Mouse (Mus musculus): ENCODE measurements around the gene Snd1. TPM values are rescaled to one million over a fixed set of nuclear protein-coding genes. Genes with fewer than 3 reads are reported as not detected.

The Snd1 gene
- polyA plus RNA-seq, 1 experiment from 2014 or later: 129 TPM

DNA sequence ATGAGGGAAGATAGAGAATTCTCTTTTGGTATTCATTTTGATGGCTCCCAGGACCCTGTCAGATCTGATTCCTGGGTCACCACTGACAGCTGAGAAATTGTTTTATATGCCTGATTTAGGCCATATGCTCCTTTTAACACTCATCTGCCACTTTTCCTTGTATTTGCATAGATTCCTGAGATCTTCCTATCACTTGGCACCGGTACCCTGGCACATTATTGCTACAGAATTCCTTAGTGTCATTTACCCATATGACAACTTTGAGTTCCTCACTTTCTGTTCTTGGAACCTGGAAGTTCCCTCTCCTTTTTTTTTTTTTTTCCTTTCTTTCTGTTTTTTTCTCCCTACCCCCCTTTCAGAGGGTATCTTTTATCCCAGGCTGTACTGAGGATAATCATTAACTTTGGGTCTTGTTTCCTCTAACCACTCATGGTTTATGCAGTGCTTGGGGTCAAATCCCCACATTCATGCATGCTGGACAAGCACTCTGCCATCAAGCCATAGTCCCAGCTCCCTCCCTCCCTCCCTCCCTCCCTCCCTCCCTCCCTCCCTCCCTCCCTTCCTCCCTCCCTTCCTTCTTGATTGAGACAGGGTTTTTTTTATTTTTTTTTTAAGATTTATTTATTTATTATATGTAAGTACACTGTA lies 13.4 kb downstream of the Snd1 start:
- Histone ChIP-seq H3K4me2 (no peak overlapping the region), H3K9me3 (replicated peaks) (no peaks in the 10 kb centered on the region), H3K4me3 (replicated peaks) (no peak overlapping the region), H3K27ac (0 out of 2 replicates have a peak overlapping the region, but pooled peaks have one; percentile 4), H3K9ac (no peak overlapping the region), H3K36me3 (peaks cover 41% of the 10 kb centered on the region), H3K4me1 (peaks cover 25% of the 10 kb centered on the region), H3K27me3 (no peaks in the 10 kb centered on the region)
- 83% methylated on average over 1 of the region's 1 CpGs for WGBS
- peak; percentile 81 for ATAC-seq (replicated peaks; ENCODE audit: low FRiP score)

DNA sequence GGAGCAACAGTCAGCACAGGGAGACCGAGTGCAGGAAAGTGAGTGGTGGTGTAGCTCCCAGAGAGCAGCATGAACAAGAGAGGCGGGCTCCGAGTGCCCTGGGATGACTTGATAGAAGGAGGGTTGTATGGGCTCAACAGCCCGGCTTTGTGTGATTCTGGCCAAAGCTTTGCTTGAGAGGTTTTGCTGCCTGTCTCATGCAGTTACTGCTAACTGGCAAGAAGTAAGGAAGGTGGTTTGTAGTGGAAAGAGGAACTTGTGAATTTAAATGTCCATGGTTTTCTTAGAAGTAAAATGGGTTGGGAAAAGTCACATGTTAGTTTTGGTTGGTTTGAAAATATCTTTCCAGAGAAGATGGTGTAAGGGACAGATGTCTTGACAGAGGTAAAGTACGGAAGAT lies 15.7 kb downstream of the Snd1 start:
- peaks cover 43% of the 10 kb centered on the region for H3K36me3 ChIP-seq
- ATAC-seq (replicated peaks; ENCODE audit: low FRiP score): no peak
- peaks cover 13% of the 10 kb centered on the region for H3K4me1 ChIP-seq
- no peak overlapping the region for H3K9ac ChIP-seq
- H3K9me3 ChIP-seq (replicated peaks): no peaks in the 10 kb centered on the region
- WGBS: 76% methylated on average over 5 of the region's 5 CpGs
- H3K27me3 ChIP-seq: no peaks in the 10 kb centered on the region
- H3K27ac ChIP-seq: no peak overlapping the region
- H3K4me3 ChIP-seq (replicated peaks): no peak overlapping the region
- H3K4me2 ChIP-seq: no peak overlapping the region

DNA sequence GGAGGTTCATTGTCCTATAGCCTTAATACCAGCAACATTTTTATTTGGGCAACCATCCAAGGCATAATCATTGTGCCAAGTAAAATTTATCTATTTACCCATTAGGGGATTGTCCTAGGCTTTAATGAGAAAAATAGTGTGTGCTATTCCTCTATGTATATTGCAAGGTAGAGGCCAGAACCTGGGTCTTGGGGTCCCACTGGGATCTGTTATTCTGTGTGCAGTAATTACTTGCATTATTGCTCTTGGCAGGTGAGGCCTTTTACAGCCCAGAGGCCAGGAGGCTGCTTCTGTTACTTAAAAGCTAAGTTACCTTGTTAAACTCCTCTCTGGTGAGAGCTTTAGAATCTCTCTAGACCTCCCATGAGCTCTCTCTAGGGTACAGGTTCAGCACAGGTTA lies 16.3 kb downstream of the Snd1 start:
- Histone ChIP-seq H3K36me3 (peaks cover 43% of the 10 kb centered on the region), H3K9ac (no peak overlapping the region), H3K4me2 (no peak overlapping the region), H3K4me3 (replicated peaks) (no peak overlapping the region), H3K9me3 (replicated peaks) (no peaks in the 10 kb centered on the region), H3K27ac (no peak overlapping the region; the same call in 1 of the 2 replicates), H3K27me3 (no peaks in the 10 kb centered on the region), H3K4me1 (peaks cover 13% of the 10 kb centered on the region; the same call in 1 of the 2 replicates)
- no peak for ATAC-seq (replicated peaks; ENCODE audit: low FRiP score)

DNA sequence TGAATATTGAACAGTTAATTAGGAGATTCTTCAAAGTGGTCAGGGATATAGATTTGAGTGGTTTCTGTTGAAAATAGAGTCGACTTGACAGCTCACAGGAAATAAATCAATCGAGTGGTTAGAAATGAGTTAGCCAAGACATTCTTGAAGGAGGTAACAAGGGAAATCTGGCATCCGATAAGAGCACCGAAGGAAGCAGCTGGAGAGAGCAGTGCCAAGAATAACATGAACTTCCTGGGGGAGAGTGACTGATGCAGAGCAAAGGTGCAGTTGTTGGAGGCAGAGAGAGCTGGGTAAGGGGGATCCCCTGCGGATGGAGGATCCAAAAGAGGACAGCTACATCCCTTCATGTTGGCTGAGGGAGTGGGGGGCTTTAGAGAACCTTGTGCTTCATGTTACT lies 22.9 kb downstream of the Snd1 start:
- 38% methylated on average over 5 of the region's 5 CpGs for WGBS
- H3K27ac ChIP-seq: 0 out of 2 replicates have a peak overlapping the region, but pooled peaks have one; percentile 18
- ATAC-seq (replicated peaks; ENCODE audit: low FRiP score): no peak

DNA sequence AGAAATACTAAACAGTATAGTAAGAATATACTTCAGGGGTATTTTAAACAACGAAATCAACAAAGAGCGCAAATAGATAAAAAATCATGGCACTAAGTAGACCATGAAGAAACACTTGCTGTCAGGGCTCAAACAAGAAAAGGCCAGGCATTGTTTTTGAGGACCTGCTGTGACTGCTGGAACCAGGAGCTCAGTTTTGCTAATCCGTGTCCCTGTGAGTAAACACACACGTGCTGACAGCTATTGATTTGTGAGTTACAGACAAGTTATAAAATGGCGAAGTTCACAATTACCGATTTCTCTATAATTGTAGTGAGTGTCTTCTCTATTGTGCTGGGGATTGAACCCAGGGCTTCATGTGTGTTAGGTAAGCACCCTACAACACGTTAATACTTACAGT lies 27.6 kb downstream of the Snd1 start:
- H3K9ac ChIP-seq: no peak overlapping the region
- WGBS: 88% methylated on average over 7 of the region's 7 CpGs
- H3K27me3 ChIP-seq: no peaks in the 10 kb centered on the region
- peaks cover 20% of the 10 kb centered on the region for H3K4me1 ChIP-seq
- H3K9me3 ChIP-seq (replicated peaks): no peaks in the 10 kb centered on the region
- no peaks in the 10 kb centered on the region for H3K36me3 ChIP-seq
- H3K27ac ChIP-seq: no peak overlapping the region
- no peak for ATAC-seq (replicated peaks; ENCODE audit: low FRiP score)
- no peak overlapping the region for H3K4me2 ChIP-seq
- no peak overlapping the region for H3K4me3 ChIP-seq (replicated peaks)

More for the DNA sequence above, 22.9 kb downstream of the Snd1 start:
- Histone ChIP-seq H3K9me3 (replicated peaks) (no peaks in the 10 kb centered on the region), H3K4me3 (replicated peaks) (no peak overlapping the region), H3K36me3 (peaks cover 11% of the 10 kb centered on the region), H3K27me3 (no peaks in the 10 kb centered on the region), H3K4me1 (peaks cover 9% of the 10 kb centered on the region), H3K9ac (no peak overlapping the region), H3K4me2 (no peak overlapping the region)

DNA sequence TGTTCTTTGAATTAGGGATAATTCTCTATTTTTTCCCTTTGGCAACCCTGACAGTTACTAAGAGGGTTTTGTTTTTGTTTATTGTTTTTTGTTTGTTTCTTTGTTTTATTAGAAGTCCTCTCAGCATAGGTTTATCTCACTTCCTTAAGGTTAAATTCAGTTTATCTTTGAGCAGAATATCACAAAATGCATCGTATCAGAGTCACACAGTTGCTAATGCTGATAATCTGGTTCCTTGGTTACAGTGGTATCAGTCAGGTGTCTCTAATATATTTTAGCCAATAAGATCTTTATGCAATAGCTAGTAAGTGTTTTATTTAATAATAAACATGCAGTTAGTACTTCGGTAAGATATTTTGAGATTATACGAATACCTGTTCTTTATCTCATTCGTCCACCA lies 28.2 kb downstream of the Snd1 start:
- Histone ChIP-seq H3K4me2 (no peak overlapping the region), H3K4me1 (peaks cover 20% of the 10 kb centered on the region), H3K27ac (no peak overlapping the region), H3K9ac (no peak overlapping the region), H3K4me3 (replicated peaks) (no peak overlapping the region), H3K9me3 (replicated peaks) (no peaks in the 10 kb centered on the region), H3K36me3 (no peaks in the 10 kb centered on the region), H3K27me3 (no peaks in the 10 kb centered on the region)
- ATAC-seq (replicated peaks; ENCODE audit: low FRiP score): no peak
- WGBS: 94% methylated on average over 4 of the region's 4 CpGs

DNA sequence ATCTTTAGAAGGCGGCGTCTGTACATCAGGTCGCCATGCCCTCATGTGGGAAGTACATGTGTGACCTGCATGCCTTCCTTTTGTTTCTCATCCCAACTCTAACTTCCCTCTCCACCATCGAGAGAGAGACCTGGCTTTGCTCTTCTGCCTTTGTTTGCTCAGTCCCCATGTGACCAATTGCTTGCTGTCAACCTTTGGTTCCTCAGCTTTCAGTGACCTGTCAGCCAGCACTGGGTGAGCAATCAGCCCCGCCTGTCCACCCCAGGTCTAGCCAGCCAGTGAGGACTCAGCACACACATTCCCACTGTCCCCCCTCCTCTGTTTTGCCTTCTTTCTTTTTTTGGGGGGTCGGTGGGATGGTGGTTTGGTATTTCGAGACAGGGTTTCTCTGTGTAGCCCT lies 29.7 kb downstream of the Snd1 start:
- no peaks in the 10 kb centered on the region for H3K36me3 ChIP-seq
- no peak overlapping the region for H3K9ac ChIP-seq
- H3K4me1 ChIP-seq: peaks cover 21% of the 10 kb centered on the region
- H3K4me2 ChIP-seq: no peak overlapping the region
- no peaks in the 10 kb centered on the region for H3K9me3 ChIP-seq (replicated peaks)
- no peak overlapping the region for H3K27ac ChIP-seq
- H3K4me3 ChIP-seq (replicated peaks): no peak overlapping the region
- WGBS: 88% methylated on average over 7 of the region's 7 CpGs
- ATAC-seq (replicated peaks; ENCODE audit: low FRiP score): peak; percentile 33; the same call in 1 of the 2 replicates
- H3K27me3 ChIP-seq: no peaks in the 10 kb centered on the region

DNA sequence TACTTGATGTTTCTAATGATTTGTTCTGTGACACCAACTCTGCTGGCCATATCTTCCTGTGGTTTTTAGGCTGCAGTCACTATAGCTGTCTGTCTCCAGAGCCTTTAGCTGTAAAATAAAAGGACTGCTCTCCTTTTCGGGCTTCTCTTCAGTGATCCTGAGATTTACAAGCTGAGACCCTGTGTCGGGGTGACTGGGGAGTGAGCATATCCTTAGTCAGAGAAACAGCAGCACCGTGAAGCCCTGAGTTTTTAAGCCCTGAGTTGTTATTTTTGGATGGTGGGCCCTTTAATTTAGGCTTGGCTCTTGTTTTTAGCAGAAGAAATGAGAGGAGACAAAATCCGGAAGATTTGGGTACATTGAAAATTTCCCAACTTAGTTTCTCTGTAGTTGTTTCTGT lies 32.8 kb downstream of the Snd1 start:
- Histone ChIP-seq H3K36me3 (peaks cover 2% of the 10 kb centered on the region; the same call in 1 of the 2 replicates), H3K9ac (no peak overlapping the region), H3K4me2 (no peak overlapping the region), H3K4me3 (replicated peaks) (no peak overlapping the region), H3K9me3 (replicated peaks) (no peaks in the 10 kb centered on the region), H3K4me1 (peaks cover 21% of the 10 kb centered on the region), H3K27me3 (no peaks in the 10 kb centered on the region), H3K27ac (0 out of 2 replicates have a peak overlapping the region, but pooled peaks have one; percentile 20)
- no peak; the same call in 1 of the 2 replicates for ATAC-seq (replicated peaks; ENCODE audit: low FRiP score)
- WGBS: 31% methylated on average over 4 of the region's 4 CpGs

DNA sequence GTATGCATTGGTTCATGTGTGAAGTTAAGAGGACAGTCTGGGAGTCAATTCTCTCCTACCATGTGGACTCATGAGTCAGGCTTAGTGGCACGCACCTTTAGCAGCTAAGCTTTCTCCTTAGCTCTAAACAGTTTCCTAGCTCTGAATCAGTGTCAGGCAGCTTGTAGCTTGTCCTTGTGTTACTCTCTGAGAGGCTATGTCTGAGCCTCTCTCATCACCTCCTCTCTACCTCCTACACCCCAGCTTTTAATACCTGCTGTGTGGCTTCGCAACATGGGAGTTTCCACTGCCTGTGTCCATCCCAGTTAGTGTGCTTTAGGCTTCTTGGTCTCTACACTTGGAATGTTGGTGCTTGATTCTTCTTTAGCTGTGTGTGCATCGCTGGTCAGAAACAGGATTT lies 39.3 kb downstream of the Snd1 start:
- Histone ChIP-seq H3K27ac (no peak overlapping the region), H3K9ac (no peak overlapping the region), H3K9me3 (replicated peaks) (no peaks in the 10 kb centered on the region), H3K27me3 (no peaks in the 10 kb centered on the region), H3K4me2 (no peak overlapping the region), H3K36me3 (peaks cover 30% of the 10 kb centered on the region), H3K4me1 (no peaks in the 10 kb centered on the region), H3K4me3 (replicated peaks) (no peak overlapping the region)
- ATAC-seq (replicated peaks; ENCODE audit: low FRiP score): no peak
- WGBS: 97% methylated on average over 3 of the region's 3 CpGs

DNA sequence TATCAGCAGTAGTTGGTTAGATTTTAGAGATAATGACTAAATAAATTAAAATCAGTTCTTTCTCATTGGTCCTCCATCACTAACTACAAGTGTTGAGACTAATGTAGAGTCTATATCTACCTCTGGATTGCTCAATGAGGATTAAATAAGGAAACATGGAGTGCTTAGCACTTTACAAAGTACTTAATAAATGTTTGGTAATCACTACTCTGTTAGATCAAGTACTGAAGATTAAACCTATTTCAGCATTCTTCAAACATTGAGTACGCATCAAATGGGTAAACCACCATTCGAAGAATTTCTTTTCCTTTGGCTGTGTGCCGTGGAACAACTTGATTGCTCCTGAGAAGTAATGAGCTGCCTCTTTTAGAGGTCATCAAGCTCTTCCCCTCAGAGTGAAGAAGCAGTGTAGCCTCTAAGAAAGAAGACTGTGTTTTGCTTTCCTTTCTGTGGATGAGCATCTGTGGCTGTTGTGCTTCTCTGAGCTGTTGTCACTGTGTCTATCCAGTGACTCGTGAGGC lies 40.0 kb downstream of the Snd1 start:
- Histone ChIP-seq H3K27ac (no peak overlapping the region), H3K4me2 (no peak overlapping the region), H3K9me3 (replicated peaks) (no peaks in the 10 kb centered on the region), H3K9ac (no peak overlapping the region), H3K4me1 (no peaks in the 10 kb centered on the region), H3K4me3 (replicated peaks) (no peak overlapping the region), H3K27me3 (no peaks in the 10 kb centered on the region), H3K36me3 (peaks cover 36% of the 10 kb centered on the region)
- ATAC-seq (replicated peaks; ENCODE audit: low FRiP score): no peak
- WGBS: 91% methylated on average over 4 of the region's 4 CpGs

DNA sequence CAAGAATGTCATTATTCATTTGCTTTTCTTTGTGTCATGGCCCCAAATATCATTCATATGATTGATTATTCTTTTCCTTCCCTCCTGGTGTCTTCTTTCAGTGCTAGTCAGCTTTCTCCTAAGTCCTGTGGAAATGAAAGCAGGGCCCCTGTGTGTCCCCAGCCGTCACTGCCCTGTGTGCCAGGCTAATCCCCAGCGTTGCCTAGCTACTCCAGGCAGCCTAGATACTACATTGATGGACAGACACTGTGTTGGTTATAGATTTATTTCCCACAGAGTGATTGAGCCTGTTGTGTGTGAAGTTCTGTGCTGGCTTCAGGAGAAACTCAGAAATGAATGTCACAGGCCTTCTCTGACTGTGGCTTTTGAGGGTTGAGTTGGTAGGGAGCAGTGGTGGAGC lies 41.7 kb downstream of the Snd1 start:
- Histone ChIP-seq H3K27me3 (no peaks in the 10 kb centered on the region), H3K4me1 (no peaks in the 10 kb centered on the region), H3K9me3 (replicated peaks) (no peaks in the 10 kb centered on the region), H3K9ac (no peak overlapping the region), H3K4me3 (replicated peaks) (no peak overlapping the region), H3K4me2 (no peak overlapping the region), H3K36me3 (peaks cover 52% of the 10 kb centered on the region), H3K27ac (no peak overlapping the region)
- no peak for ATAC-seq (replicated peaks; ENCODE audit: low FRiP score)
- 75% methylated on average over 2 of the region's 2 CpGs for WGBS

DNA sequence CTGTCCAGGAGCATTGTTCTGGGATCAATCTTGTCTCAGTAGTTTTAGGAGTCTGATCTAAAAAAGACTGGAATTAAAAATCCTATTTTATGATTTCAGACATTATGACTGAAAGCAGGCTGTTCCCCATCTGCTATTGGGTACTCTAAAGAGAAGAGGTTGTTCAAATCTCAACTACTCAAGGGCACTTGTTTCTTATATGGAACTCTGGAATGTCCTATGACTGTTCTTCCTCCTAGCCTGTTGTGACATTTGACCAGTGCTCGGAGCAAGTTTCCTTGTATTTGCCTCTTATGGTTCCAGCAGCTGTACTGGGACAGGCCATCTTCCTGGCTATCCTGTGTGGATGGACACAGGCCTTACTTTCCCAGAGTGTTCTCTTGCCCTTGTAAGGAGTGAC lies 42.1 kb downstream of the Snd1 start:
- ATAC-seq (replicated peaks; ENCODE audit: low FRiP score): no peak
- no peaks in the 10 kb centered on the region for H3K9me3 ChIP-seq (replicated peaks)
- no peaks in the 10 kb centered on the region for H3K27me3 ChIP-seq
- H3K4me3 ChIP-seq (replicated peaks): no peak overlapping the region
- no peak overlapping the region for H3K27ac ChIP-seq
- 88% methylated on average over 1 of the region's 1 CpGs for WGBS
- no peaks in the 10 kb centered on the region for H3K4me1 ChIP-seq
- H3K4me2 ChIP-seq: no peak overlapping the region
- H3K36me3 ChIP-seq: peaks cover 55% of the 10 kb centered on the region
- no peak overlapping the region for H3K9ac ChIP-seq

DNA sequence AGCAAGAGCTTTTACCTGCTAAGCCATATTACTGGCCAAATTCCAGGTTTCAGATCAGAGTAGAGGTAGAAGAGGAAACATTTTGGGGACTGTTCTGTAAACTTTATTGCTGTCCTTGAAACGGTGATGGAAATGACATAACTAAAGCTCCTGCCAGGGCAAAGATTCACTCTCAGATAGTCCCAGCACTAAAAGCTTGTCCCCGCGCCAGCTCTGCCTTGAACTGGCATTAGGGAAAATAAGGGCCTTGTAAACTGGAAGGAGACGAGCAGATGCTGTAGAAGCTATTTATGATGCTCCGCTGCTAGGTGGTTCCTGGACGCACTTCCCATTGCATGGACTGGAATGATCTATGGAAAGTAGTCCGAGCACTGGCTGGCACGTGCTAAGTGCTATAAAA lies 44.5 kb downstream of the Snd1 start:
- WGBS: 83% methylated on average over 8 of the region's 8 CpGs
- Histone ChIP-seq H3K36me3 (peaks cover 58% of the 10 kb centered on the region), H3K9me3 (replicated peaks) (no peaks in the 10 kb centered on the region), H3K9ac (no peak overlapping the region), H3K4me1 (no peaks in the 10 kb centered on the region), H3K27me3 (no peaks in the 10 kb centered on the region), H3K27ac (no peak overlapping the region), H3K4me3 (replicated peaks) (no peak overlapping the region), H3K4me2 (no peak overlapping the region)
- ATAC-seq (replicated peaks; ENCODE audit: low FRiP score): no peak

Data from kidney, embryonic 15.5 days (tissue).